Mouse (Mus musculus): ENCODE results near the gene Fbxo47. TPM values are rescaled to one million over a fixed set of nuclear protein-coding genes. Genes with fewer than 3 reads are reported as not detected.
"Not testable (repeated sequence)": the region's sequence is repeated elsewhere in the genome, so short reads cannot be mapped to it uniquely, and the experiment has no call there.

Gene Fbxo47
- total RNA-seq, 2 experiments from 2014 or later, result 1.2 to 1.8 TPM

DNA sequence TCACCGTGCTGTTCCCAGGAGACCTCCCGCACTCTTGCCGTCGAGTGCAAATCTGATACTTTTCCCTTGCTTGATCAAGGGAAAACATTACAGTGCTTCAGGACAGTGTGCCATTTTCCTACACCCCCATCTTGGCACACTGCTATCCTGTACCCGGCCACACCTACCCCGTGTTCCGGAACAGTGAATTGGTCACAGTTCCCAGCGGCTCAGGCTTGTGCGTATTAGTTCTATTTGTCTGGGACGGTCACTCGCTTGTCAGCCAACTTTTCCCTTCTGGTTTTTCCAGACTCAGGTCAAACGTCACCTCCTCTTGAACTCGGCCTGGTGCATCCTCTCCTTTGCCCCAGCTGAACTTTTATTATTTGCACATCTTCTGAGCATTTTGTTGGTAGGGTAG, 20.8 kb upstream of the Fbxo47 start:
- H3K27ac ChIP-seq, result no peak overlapping the region
- no peak for TF ChIP-seq CTCF (conservative IDR thresholded peaks at IDR 0.05)
- H3K4me3 ChIP-seq, result no peak overlapping the region
- no peak for DNase-seq (ENCODE audit: low spot score in 2 of 2)

DNA sequence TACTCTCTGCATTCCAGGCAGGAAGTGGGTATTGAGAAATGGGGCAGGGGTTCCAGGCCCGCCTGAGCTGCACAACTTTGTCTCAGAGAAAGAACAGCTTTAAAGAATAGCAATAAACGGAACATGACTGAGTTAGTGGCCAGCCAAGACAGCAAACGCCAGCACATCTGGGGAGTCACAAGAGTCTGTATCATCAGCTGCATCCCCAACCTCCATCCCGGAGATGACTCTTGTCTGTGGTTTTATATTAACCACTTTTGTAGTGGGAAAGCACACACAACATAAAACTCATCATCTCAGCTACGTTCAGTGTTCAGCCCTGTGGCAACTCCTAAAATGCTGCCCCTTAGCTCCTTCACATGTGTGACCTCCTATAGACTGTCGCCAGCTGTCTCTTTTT, 17.9 kb upstream of the Fbxo47 start:
- no peak overlapping the region for H3K27ac ChIP-seq
- no peak for DNase-seq (ENCODE audit: low spot score in 2 of 2)
- no peak overlapping the region for H3K4me3 ChIP-seq
- no peak for TF ChIP-seq CTCF (conservative IDR thresholded peaks at IDR 0.05)

DNA sequence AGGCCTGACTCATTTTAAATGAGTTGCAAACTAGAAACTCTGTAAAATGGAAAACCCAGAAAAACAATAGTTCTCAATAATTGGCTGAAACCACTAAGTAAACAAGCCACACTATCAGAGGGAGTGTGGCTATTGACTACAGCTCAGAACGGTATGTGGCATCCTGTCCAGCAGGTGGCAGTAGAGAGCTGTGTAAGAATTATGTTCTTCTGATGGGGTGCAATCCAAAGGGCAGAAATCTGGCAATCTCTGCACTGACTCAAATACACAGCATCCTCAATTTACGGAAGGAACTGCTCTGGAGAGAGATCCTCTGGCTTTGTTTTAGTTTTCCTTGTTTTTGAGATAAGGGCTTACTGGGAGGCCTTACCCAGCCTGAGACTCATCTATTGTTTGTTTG, 15.9 kb upstream of the Fbxo47 start:
- H3K27ac ChIP-seq, result 0 out of 2 replicates have a peak overlapping the region, but pooled peaks have one; percentile 4
- peak; percentile 89 to 94 for DNase-seq (ENCODE audit: low spot score in 2 of 2)
- no peak overlapping the region for H3K4me3 ChIP-seq
- TF ChIP-seq CTCF (conservative IDR thresholded peaks at IDR 0.05), result peak; percentile 98

DNA sequence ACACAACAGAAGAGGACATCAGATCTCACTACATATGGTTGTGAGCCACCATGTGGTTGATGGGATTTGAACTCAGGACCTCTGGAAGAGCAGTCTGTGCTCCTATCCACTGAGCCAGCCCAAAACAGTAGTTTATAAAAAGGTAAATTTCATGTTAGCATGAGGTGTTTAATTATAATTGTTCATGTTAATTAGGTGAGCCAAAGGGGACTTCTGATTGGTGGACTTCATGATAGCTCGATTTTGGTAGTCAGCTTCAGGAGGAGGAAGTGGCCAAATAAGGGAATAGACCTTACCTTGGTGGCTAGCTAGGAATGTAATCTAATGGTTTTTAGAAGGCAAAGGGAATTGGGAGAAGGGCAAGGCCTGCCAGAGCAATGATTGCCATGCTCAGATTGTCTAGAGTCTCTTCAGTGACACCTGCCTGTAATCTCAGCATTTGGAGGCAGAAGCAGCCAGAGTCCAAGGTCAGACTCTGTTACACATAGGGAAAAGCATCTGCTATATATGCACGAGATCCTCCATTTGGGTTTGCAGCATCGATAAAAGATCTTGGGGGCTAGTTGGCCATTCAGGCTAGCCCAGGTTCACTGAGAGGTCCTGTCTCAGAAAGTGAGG, 13.7 kb upstream of the Fbxo47 start:
- no peak for TF ChIP-seq CTCF (conservative IDR thresholded peaks at IDR 0.05)
- no peak overlapping the region for H3K27ac ChIP-seq

DNA sequence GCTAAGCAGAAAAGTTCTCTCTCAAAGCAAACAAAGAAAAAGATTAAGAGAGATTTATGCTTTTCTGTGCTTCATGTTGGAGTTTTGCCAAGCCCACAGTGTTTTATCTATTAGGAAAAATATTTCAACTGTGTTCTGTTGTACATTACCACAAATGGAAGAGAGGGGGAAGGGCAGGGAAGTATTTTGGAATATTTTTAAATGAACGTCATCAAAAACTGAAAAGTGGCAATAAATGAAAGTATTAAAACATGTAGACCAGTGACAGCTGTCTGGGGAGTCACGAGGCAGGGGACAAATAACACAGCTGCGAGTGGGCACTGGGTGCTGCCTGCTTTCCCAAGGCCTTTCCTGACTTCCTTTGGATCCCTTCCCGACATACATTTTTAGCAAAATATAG, 12.7 kb upstream of the Fbxo47 start:
- Histone ChIP-seq H3K27ac (no peak overlapping the region), H3K4me3 (no peak overlapping the region)
- DNase-seq (ENCODE audit: low spot score in 2 of 2), result no peak
- no peak for TF ChIP-seq CTCF (conservative IDR thresholded peaks at IDR 0.05)

More for the DNA sequence above, 13.7 kb upstream of the Fbxo47 start:
- DNase-seq (ENCODE audit: low spot score in 2 of 2), result no peak
- H3K4me3 ChIP-seq, result no peak overlapping the region

DNA sequence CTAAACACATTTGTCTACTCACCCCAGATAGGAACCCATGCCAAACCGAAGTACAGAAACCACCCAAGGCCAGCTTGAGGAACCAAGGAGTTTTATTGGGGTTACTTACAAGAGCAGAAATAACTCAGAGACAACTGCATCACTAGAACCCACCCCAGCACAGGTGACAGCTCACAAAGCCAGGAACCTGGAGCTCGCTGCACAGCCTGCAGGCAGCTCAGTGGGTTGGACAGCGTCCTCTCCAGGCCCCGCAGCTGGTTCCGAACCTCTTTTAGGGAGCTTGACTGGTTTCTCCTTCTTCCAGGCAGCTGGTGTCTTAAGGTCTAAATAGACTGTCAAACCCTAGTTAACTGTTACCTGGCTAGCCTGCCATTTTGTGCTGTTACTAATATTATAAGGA, 7.9 kb upstream of the Fbxo47 start:
- DNase-seq (ENCODE audit: low spot score in 2 of 2), result no peak
- TF ChIP-seq CTCF (conservative IDR thresholded peaks at IDR 0.05), result no peak
- H3K27ac ChIP-seq, result no peak overlapping the region
- no peak overlapping the region for H3K4me3 ChIP-seq

DNA sequence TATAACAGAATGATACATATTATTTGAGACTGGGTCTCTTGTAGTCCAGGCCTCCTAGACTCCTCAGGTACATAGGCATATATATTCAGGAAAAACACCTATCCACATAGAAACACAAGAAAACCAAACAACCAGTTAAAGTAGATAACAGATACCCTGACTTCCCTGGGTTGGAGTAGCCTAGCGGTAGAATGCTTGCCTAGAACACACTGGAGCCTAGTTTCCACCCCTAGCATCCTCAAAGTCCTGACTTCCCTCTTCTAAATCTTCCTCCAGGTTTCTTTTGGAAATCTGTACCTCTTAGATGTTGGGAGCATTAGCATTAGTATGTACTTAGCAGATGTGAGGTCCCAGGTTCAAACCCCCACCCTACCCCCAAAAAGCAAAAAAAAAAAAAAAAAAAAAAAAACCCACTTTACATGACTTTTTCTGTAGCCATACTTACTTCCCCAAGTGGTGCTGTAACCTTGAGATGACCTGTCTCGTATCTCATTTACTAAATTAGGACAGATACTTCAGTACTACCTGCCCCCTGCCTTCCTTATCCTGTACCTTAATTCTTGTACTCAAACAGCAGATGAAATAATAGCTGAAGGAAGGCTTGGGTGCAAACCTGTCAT, 1.5 kb upstream of the Fbxo47 start:
- no peak for TF ChIP-seq CTCF (conservative IDR thresholded peaks at IDR 0.05)
- H3K4me3 ChIP-seq, result no peak overlapping the region
- DNase-seq (ENCODE audit: low spot score in 2 of 2), result no peak
- H3K27ac ChIP-seq, result no peak overlapping the region

DNA sequence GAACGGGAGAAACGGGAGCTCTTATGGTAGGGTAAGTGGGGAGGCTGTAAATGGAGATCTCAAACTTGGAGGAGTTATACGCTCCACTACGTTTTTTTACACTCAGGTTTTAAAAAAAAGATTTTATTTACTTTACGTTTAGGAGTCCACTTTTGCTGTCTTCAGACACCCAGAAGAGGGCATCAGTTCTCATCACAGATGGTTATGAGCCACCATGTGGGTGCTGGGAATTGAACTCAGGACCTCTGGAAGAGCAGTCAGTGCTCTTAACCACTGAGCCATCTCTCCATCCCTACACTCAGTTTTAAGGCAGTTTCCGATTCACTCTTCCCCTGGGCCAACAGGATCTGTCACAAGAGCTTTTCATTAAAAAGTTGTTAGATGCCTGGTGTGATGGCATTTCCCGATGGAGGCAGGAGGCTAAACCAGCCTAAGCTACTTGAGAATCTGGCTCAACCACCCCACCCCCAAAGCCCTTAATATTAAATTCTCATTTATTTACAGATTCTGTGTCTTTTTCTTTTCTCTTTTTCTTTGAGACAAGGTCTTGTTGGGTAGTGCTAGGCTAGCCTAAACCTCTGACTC, 739 bp upstream of the Fbxo47 start:
- 0 out of 2 replicates have a peak, but pooled peaks have one; percentile 17 for TF ChIP-seq CTCF (conservative IDR thresholded peaks at IDR 0.05)
- peak overlapping the region; percentile 78 for H3K27ac ChIP-seq
- no peak for DNase-seq (ENCODE audit: low spot score in 2 of 2)
- H3K4me3 ChIP-seq, result peak overlapping the region; percentile 58

DNA sequence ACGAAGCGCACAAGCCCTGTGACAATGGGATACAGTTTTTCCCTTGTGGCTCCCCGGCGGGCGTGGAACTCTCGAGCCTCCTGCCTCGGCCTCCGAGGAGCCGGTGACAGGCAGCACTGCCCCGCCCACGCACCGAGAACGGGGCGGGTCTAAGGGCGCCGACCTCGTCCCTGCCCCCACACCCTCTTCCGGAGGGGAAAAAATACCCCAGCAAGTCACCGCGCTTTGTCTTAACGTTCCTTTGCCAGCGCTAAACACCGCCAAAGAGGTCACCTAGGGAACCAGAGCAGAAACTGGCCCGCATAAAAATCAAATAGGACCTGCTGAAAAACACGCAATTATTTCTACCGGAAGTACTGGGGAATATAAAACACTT, 424 bp downstream of the Fbxo47 start:
- Histone ChIP-seq H3K27ac (peak overlapping the region; percentile 69), H3K4me3 (peak overlapping the region; percentile 58)
- peak; percentile 51 for DNase-seq (ENCODE audit: low spot score in 2 of 2)
- TF ChIP-seq CTCF (conservative IDR thresholded peaks at IDR 0.05), result no peak

DNA sequence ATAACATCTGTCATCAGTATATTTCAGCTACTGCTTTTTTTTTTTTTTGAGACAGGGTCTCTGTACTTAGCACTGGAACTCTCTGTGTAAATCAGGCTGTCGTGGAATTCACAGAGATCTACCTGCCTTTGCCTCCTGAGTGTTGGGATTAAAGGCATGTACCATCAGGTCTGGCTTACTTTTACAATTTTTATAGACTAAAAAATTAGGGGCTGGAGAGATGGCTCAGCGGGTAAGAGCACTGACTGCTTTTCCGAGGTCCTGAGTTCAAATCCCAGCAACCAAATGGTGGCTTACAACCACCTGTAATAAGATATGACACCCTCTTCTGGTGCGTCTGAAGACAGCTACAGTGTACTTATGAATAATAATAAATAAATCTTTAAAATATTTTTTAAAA, 3.6 kb downstream of the Fbxo47 start:
- H3K27ac ChIP-seq, result no peak overlapping the region
- no peak for TF ChIP-seq CTCF (conservative IDR thresholded peaks at IDR 0.05)
- DNase-seq (ENCODE audit: low spot score in 2 of 2), result no peak
- H3K4me3 ChIP-seq, result no peak overlapping the region

DNA sequence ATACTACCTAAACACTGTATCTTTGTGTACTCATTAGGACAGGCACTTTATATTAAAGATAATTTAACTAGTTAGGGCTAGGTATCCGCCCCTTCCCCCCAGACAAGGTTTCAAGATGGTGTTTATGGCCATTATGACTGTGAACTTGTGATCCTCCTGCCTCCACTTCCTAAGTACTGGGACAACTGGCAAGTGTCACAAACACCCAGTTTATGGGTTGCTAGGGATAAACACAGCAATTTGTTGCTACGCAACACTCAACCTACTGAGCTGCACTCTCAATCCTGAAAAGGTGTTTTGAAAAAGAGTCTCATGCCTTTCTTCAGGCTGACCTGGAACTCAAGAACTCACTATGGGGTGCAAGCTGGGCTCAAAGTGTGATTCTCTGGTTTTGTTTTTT, 6.6 kb downstream of the Fbxo47 start:
- DNase-seq (ENCODE audit: low spot score in 2 of 2), result no peak
- H3K4me3 ChIP-seq, result no peak overlapping the region
- no peak for TF ChIP-seq CTCF (conservative IDR thresholded peaks at IDR 0.05)
- no peak overlapping the region for H3K27ac ChIP-seq

DNA sequence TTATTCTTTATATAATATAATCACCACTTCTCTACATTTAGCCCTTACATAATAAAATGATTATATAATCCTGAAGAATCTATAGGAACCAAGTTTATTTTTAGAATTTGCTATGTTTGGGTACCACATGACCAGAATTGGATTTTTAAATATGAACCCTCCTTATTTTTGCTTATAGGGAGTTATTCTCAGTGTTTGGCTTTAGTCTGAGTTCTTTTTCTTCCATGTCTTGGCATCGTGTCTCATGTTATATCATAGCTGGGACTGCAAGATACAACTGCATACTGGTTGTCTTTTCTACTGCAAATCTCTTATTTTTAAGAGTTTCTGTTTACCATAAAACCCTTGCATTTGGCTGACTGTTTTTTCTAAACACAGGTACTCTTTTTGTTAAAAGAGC, 9.6 kb downstream of the Fbxo47 start:
- Histone ChIP-seq H3K27ac (peak overlapping the region; percentile 64), H3K4me3 (no peak overlapping the region)
- no peak for DNase-seq (ENCODE audit: low spot score in 2 of 2)
- TF ChIP-seq CTCF (conservative IDR thresholded peaks at IDR 0.05), result no peak

DNA sequence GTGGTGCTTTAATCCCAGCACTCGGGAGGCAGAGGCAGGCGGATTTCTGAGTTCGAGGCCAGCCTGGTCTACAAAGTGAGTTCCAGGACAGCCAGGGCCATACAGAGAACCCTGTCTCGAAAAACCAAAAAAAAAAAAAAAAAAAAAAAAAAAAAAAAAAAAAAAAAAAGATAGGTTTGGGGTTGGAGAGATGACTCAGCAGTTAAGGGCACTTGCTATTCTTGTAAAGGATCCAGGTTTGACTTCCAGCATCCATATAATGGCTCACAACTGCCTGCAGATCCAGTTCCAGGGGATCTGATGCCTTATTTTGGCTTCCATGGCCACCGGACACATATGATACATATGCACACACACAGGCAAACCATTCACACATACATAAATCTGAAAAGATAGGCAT, 11.6 kb downstream of the Fbxo47 start:
- DNase-seq (ENCODE audit: low spot score in 2 of 2); H3K4me3 ChIP-seq; H3K27ac ChIP-seq: not testable (repeated sequence)

DNA sequence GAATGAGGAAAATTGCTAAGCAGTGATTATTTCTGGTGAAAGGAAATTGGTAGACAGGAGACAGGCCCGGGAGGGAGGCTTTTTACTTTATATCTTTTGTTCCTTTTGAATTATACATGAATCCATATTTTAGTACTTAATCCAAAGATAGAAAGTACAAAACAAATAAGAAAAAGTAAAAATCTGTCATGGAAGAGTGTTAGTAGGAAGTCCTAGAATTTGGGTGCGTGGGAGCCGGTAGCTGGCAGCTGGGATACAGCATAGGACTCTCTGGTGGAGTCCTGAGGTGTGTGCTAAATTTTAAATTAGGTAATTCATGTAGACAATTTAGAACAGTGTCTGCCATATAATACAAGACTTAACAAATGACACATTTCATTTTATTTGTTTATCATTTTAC, 16.4 kb downstream of the Fbxo47 start:
- no peak for DNase-seq (ENCODE audit: low spot score in 2 of 2)
- H3K4me3 ChIP-seq, result no peak overlapping the region
- no peak overlapping the region for H3K27ac ChIP-seq
- no peak for TF ChIP-seq CTCF (conservative IDR thresholded peaks at IDR 0.05)
